Mouse (Mus musculus): ENCODE data around the gene C1qtnf6.

The C1qtnf6 gene

GRCm38 (mm10) chr15:78521892-78522291, 9.3 kb downstream of the C1qtnf6 start:
- in situ Hi-C loops (cut with MboI; ENCODE audit: unreplicated experiment in 2 of 2), result no loop called here

DNA sequence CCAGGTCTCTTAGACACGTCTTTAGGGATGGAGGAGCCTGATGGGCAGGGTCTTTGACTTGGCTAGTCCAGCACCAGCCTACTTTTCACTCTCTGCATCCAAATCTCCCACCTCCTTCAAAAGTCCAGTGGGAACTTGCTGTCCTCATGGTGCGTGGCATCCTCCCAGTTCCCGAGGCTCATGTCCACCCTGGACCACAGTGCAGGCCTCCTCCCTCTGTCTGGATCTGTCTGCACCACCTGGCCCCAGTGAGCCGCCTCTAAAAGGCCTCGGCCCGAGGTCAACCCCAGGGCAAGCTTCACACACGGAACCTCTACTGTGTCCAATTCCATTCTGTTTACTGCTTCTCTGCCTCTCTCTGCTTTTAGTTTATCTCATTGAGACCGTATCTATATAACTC, 9.9 kb downstream of the C1qtnf6 start:
- in situ Hi-C loops (cut with MboI; ENCODE audit: unreplicated experiment in 2 of 2), result no loop called here

- in situ Hi-C loops (cut with MboI; ENCODE audit: unreplicated experiment in 2 of 2), result no loop called here
Observed at GRCm38 (mm10) chr15:78520112-78520715, 11.0 kb downstream of the C1qtnf6 start.

- in situ Hi-C loops (cut with MboI; ENCODE audit: unreplicated experiment in 2 of 2), result no loop called here
Observed at GRCm38 (mm10) chr15:78518221-78518620, 13.0 kb downstream of the C1qtnf6 start.

GRCm38 (mm10) chr15:78515759-78516158, 15.5 kb downstream of the C1qtnf6 start:
- in situ Hi-C loops (cut with MboI; ENCODE audit: unreplicated experiment in 2 of 2), result no loop called here

- in situ Hi-C loops (cut with MboI; ENCODE audit: unreplicated experiment in 2 of 2), result no loop called here
Observed at GRCm38 (mm10) chr15:78514393-78515146, 16.6 kb downstream of the C1qtnf6 start.

DNA sequence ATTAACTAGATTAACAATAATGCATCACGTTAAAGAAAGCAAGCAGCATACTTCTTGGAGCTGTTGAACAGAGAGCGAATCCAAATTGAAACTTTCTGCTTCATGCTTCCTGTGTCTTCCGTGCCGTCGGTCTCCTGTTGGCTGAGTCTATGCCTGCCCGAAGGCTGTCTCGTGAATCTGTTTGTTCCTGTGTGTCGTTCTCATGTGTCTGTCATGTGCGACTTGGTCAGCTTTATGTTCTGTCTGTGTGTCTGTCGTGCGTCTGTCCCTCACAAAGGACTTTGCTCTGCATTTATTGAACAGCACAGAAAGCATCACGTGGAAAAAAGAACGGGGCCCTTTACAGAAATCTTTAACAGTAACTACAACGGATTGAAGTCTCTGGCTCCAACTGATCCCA, 18.2 kb downstream of the C1qtnf6 start:
- in situ Hi-C loops (cut with MboI; ENCODE audit: unreplicated experiment in 2 of 2), result no loop called here

- in situ Hi-C loops (cut with MboI; ENCODE audit: unreplicated experiment in 2 of 2), result no loop called here
Observed at GRCm38 (mm10) chr15:78511951-78512350, 19.3 kb downstream of the C1qtnf6 start.

- in situ Hi-C loops (cut with MboI; ENCODE audit: unreplicated experiment in 2 of 2), result no loop called here
Observed at GRCm38 (mm10) chr15:78510736-78511135, 20.5 kb downstream of the C1qtnf6 start.

DNA sequence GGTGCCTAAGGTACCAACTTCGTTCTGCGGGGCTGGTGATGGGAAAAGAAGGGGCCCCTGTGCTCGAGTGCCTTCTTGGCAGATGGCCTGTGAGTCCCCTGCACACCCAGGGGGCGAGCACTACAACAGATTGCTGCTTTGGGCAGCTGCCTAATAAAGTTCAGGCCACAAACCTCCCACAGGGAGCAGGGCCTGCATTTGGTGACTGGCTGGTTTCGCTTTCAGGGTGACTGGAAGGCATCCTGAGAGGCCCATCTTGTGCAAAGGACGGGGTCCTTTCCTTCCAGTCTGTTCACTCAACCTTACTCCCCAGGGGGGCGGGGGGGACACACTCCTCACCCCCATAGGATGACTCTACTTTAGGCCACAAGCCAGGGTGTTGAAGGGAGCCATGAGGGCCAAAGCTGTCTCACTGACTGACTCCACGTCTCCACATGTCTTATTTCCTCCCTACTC, 21.1 kb downstream of the C1qtnf6 start:
- in situ Hi-C loops (cut with MboI; ENCODE audit: unreplicated experiment in 2 of 2), result no loop called here

GRCm38 (mm10) chr15:78509297-78509899, 21.8 kb downstream of the C1qtnf6 start:
- in situ Hi-C loops (cut with MboI; ENCODE audit: unreplicated experiment in 2 of 2), result no loop called here

GRCm38 (mm10) chr15:78508443-78508842, 22.8 kb downstream of the C1qtnf6 start:
- in situ Hi-C loops (cut with MboI; ENCODE audit: unreplicated experiment in 2 of 2), result no loop called here

DNA sequence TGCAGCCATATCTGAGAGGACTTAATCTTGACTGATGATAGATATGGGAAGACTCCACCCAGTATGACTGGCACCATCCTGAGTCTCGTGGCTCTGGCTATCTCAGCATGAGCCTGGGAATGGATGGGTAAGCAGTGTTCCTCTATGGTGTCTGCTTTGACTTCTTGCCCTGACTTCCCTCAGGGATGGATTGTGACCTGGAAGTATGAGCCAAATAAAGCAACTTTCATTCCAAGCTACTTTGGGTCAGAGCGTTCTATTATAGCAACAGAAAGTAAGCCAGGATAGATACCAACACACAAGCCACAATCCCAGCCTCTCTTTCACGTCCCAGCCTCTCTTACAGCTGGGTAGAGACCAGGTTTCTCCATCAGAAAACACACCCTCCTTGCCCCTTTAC, 25.7 kb downstream of the C1qtnf6 start:
- in situ Hi-C loops (cut with MboI; ENCODE audit: unreplicated experiment in 2 of 2), result no loop called here

- in situ Hi-C loops (cut with MboI; ENCODE audit: unreplicated experiment in 2 of 2), result no loop called here
Observed at GRCm38 (mm10) chr15:78504816-78505215, 26.4 kb downstream of the C1qtnf6 start.

DNA sequence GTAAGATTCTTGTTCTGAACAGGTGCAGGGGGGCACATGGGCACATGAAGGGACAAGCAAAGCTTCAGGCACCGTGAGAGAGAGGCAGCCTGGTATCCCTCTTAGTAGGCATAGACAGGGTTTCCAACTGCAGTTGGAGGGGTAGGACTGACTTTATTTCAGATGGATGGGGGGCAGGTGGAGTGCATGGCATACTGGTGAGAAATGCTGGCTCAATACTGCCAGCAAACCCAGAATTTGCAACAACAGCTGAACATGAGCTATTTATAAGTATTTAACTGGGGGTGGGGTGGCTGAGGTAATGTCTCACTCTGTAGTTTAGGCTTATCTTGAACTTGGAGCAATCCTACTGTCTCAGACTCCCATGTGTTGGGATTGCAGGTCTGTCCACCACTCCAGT, 27.2 kb downstream of the C1qtnf6 start:
- in situ Hi-C loops (cut with MboI; ENCODE audit: unreplicated experiment in 2 of 2), result no loop called here

- in situ Hi-C loops (cut with MboI; ENCODE audit: unreplicated experiment in 2 of 2), result no loop called here
Observed at GRCm38 (mm10) chr15:78502437-78503132, 28.6 kb downstream of the C1qtnf6 start.

DNA sequence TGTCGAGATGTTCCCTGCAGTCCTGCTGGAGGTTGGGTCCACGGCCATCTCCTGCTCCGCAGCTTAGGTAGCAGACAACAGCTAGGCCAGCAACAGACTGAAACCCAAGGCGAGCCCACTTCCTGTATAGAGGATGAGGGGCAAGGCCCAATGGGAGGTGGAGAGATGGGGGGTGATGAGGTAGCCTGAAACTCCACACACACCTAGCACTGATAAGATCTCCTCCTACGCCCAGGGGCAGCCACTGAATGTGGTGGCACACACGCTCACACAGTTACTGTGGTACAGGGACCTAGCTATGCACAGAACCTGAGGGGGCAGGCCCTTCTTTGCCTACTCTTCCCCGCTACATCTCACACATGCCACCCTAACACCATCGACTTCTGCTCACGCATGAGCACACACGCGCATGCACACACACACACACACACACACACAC, 36.2 kb downstream of the C1qtnf6 start, which contains the start of gene Il2rb:
Gene Il2rb (minus strand): TSS at position 304 of the 439 bp plus-strand sequence.
- in situ Hi-C loops (cut with MboI; ENCODE audit: unreplicated experiment in 2 of 2), result no loop called here

DNA sequence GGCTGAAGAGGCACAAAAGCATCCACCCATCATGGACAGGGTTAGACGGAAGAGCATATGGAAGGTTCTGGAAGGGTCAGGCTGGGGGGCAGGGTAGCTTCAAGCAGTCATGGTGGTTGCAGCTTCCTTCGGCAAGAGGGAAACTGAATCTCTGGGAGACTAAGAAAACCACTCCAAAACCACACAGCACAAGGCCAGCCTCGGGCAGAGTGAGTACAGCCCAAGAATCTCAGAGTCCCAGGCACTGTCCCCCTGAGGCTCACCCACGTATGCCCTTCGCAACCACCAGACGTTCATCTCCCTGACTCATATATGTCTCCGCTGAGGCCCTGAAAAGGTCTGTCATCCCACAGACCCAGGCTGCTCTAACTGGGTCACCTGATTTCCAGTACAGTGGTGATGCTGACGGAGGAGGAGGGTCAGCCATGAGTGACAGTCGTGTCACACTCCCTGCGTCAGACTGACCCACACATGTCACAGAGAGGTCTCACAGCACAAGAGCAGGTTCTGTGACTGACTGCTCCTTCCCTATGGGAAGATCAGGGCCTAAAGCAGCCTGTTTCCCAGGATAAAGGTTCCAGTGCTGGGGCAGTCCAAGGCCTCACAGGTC, 37.7 kb downstream of the C1qtnf6 start:
- in situ Hi-C loops (cut with MboI; ENCODE audit: unreplicated experiment in 2 of 2), result no loop called here

DNA sequence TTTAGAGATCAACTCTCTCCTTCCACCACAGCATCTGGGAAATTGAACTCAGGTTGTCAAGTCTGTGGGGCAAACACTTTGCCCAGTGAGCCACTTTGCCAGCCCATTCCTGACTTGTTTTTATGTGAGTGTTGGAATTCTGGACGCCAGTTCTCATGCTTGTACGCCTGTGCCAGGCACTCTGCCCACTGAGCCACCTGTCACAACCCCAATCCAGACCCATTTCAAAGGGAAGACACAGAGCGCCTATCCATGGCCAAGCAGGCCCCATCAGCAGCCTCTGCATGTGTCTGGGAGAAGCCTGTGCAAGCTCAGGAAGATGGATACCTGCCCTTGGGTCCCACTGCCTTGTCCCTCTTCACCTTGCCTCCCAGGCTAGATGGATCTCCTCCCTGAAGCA, 39.9 kb downstream of the C1qtnf6 start:
- in situ Hi-C loops (cut with MboI; ENCODE audit: unreplicated experiment in 2 of 2), result no loop called here

- in situ Hi-C loops (cut with MboI; ENCODE audit: unreplicated experiment in 2 of 2), result no loop called here
Observed at GRCm38 (mm10) chr15:78489906-78490305, 41.3 kb downstream of the C1qtnf6 start.

DNA sequence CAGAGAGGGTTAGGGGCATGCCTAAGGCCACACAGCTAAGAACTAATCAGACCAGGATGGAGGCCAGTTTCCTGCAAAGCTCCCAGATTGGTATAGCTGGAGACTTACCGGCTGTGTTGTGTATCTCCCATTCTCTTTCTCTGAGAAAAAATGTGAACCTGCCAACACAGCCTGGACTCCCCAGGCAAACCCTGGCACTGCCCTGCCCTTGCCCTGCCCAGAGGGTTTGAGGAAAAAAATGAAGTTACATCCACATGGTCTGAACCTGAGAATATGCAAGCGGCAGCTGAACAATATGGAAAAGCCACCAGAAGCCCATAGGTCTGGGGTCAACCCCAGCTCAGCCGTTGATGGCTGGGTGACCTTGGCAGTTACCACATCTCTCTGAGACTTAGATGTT, 42.0 kb downstream of the C1qtnf6 start:
- in situ Hi-C loops (cut with MboI; ENCODE audit: unreplicated experiment in 2 of 2), result no loop called here
